Comparison of ENCODE assay signal across 18 mouse cellular contexts in the genomic region with DNA sequence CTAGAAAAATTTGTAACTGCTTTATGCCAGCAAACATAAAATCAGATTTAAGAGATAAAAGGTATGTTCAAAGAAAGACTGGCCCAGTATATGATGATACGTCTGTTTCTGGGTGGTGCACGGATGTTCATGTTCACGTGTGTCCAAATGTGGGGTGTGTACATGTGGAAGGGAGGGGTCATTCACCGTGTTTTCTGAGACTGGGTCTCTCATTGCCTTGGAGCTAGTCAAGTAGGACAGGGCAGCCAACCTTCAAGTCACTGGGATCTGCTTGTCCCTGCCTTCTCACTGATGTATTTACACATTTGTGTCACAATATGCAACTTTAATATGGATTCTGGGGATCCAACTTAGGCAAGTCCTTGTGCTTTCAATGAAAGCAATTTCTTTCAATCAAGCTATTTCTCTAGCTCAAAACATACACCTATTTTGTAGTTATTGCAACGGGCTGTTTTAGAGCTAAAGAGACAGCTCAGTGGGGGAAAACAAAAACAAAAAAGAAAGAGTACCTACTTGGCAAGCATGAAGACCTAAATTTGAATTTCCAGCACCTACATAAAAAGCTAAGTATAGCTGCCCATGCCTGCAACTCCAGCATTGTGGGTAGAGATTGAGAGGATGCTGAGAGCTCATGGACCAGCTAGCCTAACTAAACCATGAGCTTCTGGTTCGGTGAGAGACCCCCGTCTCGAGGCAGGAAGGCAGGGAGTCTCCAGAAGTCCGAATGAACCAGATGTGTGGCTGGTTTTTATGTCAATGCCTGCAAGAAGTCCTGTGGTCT.
"Had no signal": no experiment of that assay in that cellular context is flagged by ENCODE, and none has a peak within 500 bp of the region (broad histone marks: within the 10 kb centered on the region; RNA-seq: fewer than 3 reads in every experiment).

No protein-coding gene starts in this region.

- H3K27ac ChIP-seq: midbrain, embryonic 10.5 days; midbrain, embryonic 13.5 days; midbrain, embryonic 15.5 days; neural tube, embryonic 13.5 days; neural tube, embryonic 15.5 days had no signal

- H3K4me3 ChIP-seq: midbrain, embryonic 10.5 days; midbrain, embryonic 13.5 days; midbrain, embryonic 15.5 days; myocyte; neural tube, embryonic 13.5 days; neural tube, embryonic 15.5 days had no signal

- ATAC-seq: midbrain, embryonic 13.5 days; midbrain, embryonic 15.5 days had no signal

- DNase-seq: lung, adult 18-20 months; lung, embryonic 14.5 days; lung, postnatal 10 days; lung, postnatal 4 days; retina, postnatal 1 day; right cerebral cortex, adult 18-20 months; right cerebral cortex, postnatal 25 days; right cerebral cortex, postnatal 4 days; spleen, adult 18-20 months; thymus, adult 18-20 months; thymus, postnatal 14 days; thymus, postnatal 36 days had no signal
